Mouse (Mus musculus) B cell, adult 2 months (primary cell): Measurements from ENCODE around the gene B3glct.

Experiments
- DNase-seq, 2 experiments: peaks; one replicate each; pipeline ENCODE4 v3.0.0; 2022

B3glct gene

GRCm38 (mm10) chr5:149677196-149677595 lies 834 bp upstream of the B3glct start:
- no peak for DNase-seq

DNA sequence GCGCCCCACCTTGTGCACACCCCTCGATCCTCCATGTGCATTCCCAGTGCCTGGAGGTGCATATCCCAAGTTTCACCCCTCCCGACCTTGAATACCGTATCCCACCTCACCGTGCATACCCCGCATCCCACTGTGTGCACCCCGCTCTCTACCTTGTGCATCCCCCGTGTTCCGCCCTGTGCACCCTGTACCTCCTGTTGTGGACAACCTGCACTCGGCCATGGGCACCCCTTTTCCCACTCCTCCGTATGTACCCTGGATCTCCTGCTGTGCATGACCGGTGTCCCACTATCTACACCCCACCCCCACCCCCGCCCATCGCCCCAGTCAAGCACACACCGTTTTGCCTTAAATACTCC lies 939 bp downstream of the B3glct start:
- DNase-seq = no peak

DNA sequence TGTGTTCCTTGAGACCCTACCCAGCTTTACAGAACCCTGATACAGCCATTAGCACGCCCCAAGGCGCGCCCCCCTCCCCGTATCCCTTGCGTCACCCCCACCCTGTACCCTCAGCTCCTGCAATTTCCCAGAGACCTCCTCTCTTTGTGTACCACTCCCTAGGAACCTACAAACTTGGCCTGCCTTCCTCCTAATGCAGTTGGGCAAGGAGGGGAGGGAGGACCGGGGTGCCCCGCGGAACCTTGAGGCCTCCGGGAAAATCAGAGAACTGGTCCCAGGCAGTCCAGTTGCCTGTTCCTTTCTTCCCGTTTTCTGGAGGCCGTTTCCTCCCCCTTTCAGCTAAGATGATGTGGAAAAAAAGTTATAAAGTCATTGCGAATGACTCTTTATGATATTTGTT lies 1.3 kb downstream of the B3glct start:
- DNase-seq = no peak

DNA sequence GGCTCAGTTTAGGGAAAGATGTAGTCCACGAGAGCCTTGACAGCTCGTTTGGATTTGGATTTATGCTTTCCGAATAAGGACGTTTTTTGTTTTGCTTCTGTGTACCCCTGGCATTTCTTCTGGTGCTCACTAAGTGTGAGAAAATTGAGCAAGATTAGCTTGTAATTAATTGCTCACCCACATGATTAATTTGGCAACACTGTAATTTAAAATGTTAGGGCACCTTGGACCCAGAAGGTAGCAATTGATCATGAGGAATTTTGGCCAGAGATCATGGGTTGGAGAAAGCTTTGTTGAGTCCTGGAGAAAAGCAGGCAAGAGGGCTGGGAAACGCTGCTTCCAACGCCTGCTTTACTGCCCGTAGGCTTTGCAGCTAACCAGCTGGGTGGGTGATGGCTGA lies 1.9 kb downstream of the B3glct start:
- no peak for DNase-seq

DNA sequence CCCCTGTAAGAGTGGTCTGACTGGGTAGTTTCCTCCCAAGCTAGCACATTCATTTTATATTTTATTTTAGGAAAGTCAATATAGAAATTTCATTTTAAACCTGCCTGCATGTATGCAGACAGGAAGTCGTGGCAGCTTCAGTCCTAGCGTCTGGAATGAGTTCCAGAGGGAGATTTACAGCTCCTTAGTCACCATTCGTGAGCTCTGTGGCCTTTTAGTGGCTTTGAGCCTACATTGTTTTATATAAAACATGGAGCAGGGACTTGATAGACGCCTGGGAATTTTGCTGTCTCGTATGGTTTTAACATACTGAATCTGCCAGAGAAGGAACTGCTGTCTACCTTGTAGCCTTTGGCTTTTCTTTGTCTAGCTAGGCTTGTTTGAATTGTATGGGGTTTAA lies 2.9 kb downstream of the B3glct start:
- DNase-seq = no peak

DNA sequence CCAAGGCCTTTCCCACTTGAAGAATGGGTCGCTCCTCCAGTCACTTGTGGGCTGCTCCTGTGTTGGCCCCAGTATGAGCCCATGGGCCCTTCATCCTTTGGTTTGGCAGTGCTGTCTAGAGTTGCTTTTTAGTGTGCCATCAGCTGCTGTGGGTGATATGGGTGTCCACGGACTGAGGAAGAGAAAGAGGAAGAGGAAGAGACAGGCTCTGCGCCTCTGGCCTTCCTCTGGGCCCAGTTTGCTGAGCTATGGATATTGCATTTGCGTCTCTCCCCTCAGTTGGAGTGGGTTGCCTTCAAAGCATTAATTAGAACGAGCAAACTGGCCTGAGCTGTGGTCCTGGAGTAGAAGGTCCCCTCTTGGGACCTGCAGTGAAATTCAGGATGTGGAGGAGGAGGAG lies 11.8 kb downstream of the B3glct start:
- no peak for DNase-seq

DNA sequence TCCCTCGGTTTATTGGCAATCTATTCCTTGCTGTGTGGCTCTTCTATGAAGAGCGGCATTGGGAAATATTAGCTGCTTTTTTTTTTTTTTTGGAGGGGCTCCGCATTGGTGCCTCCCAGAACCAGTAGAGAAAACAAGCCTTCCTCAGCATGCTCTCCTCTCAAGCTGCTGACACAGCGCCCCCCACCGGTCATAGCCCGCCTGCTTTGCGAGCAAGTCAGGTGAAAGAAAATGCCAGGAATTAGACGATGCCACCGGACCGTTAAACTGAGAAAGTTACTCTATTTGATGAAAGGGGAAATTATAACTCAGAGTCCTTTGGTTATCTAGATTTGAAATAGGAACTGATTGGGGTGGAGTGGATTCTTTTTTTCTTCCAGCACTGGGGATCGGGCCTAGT lies 14.5 kb downstream of the B3glct start:
- DNase-seq = no peak

GRCm38 (mm10) chr5:149693200-149693599 lies 15.2 kb downstream of the B3glct start:
- DNase-seq = no peak

DNA sequence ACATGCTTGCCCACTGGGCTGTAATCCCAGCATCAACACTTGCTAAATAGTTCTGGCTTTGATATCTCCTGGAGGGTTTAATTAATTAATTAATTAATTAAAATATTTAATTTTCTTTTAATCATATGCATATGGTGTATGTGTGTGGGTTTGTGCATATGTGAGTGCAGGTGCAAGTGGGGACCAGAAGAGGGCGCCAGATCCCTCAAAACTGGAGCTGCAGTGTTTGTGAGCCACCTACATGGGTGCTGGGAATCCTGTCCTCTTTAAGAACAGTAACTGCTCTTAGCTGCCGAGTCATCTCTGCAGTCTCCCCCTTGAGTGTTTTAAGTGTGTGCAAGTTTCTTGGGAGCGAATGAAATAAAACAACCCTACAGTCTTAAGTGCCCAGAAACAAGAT lies 15.9 kb downstream of the B3glct start:
- DNase-seq = no peak

DNA sequence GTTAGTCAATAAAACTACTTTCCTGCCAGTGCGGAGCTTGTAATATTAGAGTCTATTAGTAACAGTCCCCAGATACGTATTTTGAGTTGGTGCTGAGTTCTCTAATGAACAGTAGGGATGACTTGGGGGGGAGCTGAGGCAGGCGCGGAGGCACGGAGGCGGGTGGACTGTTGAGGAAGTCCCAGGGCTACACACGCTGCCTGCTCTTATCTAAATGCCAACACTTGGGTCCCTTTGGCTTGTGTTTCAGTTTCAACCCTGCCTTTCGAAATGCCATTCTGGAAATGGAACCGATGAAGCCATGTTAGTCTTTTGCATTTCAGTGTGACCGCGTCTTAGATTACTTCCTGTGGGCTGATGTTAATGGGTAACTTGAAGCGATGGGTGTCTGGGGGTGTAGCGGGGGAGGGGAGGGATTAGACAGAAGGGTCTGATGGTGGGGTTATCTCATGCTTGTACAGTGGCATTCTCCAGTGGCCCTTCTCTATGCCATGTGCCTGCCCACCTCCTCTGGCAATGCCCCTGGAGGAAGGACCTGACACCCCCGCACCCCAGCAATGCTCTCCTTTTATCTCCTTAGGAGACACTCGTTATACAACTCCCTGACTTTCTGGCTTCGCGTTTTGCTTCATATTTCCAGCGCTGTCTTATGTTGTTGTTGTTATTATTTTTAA lies 17.2 kb downstream of the B3glct start:
- DNase-seq = no peak

- DNase-seq = peak; percentile 13 to 24
Measured at GRCm38 (mm10) chr5:149702770-149703169, 24.7 kb downstream of the B3glct start.

DNA sequence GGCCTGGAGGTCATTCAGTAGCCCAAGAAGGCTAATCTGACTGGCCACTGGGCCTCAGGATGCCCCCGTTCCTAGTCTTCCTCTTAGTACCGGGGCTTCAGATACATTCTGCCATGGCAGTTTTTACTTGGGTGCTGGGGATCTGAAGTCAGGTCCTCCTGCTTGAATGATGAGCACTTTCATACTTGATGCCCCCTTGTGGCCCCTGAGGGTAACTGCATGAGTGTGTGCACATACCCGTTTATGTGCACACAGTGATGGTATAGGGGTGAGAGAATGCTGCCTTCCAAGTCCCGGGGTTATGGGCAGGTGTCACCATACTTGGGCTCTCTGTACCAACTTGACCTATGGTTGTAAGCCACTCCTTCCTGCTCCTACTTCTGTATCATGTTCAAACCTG lies 33.5 kb downstream of the B3glct start:
- peak in 1 of 2 experiments; percentile 4 for DNase-seq

- peak; percentile 42 to 45 for DNase-seq
Measured at GRCm38 (mm10) chr5:149713170-149713774, 35.2 kb downstream of the B3glct start.

- no peak for DNase-seq
Measured at GRCm38 (mm10) chr5:149713834-149714233, 35.8 kb downstream of the B3glct start.

GRCm38 (mm10) chr5:149715571-149716328 lies 37.7 kb downstream of the B3glct start:
- no peak for DNase-seq

- DNase-seq = no peak
Measured at GRCm38 (mm10) chr5:149716329-149716690, 38.3 kb downstream of the B3glct start.

- no peak for DNase-seq
Measured at GRCm38 (mm10) chr5:149731776-149732175, 53.7 kb downstream of the B3glct start.

GRCm38 (mm10) chr5:149737210-149737609 lies 59.2 kb downstream of the B3glct start:
- no peak for DNase-seq

GRCm38 (mm10) chr5:149740145-149740544 lies 62.1 kb downstream of the B3glct start:
- DNase-seq = no peak

DNA sequence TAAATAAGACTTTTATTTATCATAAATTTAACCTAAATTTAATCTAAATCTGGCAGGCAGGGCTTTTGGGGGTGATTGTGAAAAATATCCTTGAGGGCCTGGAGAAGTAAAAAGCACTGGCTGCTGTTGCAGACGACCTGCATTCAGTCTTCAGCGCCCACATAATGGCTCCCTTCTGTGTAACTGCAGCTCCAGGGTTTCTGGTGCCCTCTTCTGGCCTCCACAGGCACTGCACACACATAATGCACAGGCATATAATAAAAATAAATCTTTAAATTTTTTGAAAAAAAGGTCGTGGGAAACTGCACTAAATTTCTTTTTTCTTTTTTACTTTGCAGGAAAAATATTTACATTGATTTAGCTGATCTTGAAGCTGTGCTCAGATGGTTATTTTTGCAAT lies 62.7 kb downstream of the B3glct start:
- DNase-seq = no peak

DNA sequence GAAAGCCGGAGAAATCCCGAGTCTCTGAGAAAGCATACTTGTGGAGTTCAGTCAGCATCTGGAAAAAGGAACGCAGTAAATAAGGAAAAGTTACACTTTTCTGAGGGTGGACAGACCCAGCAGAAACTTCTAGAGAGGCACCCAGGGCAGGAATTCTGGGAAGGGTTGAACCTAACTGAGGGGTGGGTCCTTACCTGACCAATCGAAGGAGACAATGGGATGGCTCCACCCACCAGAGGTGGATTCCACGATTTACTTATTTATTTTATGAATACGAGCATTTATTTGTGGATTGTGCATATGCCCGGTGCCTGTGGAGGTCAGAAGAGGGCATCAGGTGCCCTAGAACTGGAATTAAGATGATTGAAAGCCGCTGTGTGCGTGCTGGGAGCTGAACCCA lies 64.3 kb downstream of the B3glct start:
- no peak for DNase-seq

DNA sequence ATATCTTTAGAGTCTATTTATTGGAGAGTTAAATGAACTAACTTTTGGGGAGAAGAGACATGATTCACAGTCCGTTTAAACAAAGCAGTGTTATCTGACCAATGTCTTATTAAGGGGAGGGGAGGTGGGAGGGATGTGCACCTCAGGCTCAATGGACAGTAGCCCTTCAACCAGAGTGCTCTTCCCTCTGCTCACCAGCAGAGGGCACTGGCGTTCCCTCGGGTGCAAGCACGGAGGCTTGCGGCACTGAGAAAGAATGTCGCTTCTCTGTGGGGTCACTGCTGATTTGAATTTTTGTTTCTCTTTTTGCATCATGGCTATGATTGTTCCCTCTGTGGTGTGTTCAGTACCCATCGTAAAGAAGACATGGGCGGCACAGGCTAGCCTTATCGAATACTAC lies 67.0 kb downstream of the B3glct start:
- DNase-seq = no peak

GRCm38 (mm10) chr5:149748640-149749580 lies 70.9 kb downstream of the B3glct start:
- DNase-seq = no peak
